Mouse (Mus musculus) megakaryocyte, embryonic 14.5 days (primary cell): ENCODE measurements at regions not wholly inside any gene's neighbourhood (a gene's known extent, or its start where the extent isn't known, plus 50 kb on each side); places are given as distances from the start of the nearest gene placed in this dataset.

Experiments used
- FLI1 ChIP-seq: IDR thresholded peaks from 2 replicates; pipeline ENCODE4 v1.6.1; 2012; ENCODE audit warnings: low read length, inconsistent platforms, mixed read lengths
- GATA1 ChIP-seq: IDR thresholded peaks from 3 replicates; pipeline ENCODE4 v1.6.1; 2012; ENCODE audit warnings: mixed read lengths, low read length, inconsistent platforms, borderline replicate concordance

- TF ChIP-seq GATA1 (no peak), FLI1 (no peak)
These were observed 166.8 kb upstream of the Map3k1 start for GRCm38 (mm10) chr13:111975549-111975948.
